Mouse (Mus musculus): ENCODE data around the gene Ncln.

Gene Ncln

DNA sequence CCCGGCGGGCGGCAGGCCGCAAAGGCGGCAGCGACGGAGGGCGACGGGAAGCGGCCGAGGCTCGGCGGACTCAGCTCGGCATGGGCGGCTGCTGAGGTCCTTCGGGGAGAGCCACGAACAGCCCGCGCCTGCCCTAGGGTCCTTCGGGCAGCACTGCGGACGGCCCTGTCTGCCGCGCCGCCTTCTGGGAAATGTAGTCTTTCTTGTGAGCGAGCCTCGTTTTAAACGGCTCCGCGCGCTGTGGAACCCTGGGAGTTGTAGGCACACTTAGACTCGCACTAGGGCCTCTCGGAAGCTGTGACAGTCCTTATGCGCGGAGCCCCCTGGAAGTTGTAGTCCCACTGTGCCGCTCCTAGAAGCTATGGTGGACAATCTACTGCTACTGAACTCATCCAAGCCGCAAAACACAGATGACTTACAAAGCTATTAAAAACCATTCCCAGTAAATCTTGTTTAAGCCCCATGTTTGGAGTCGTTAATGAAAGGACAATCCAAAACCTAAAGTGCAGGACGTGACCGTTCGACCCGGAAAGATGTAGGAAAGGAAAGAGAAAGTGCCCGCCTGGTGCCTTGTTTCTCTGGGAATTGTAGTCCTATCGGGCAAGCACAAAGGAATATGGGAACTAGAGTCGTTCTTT, at the start of gene Ncln:
Gene Ncln, minus strand, starts transcription at position 129 of the 638 bp plus-strand sequence.
- DNase-seq = peak; percentile 99

DNA sequence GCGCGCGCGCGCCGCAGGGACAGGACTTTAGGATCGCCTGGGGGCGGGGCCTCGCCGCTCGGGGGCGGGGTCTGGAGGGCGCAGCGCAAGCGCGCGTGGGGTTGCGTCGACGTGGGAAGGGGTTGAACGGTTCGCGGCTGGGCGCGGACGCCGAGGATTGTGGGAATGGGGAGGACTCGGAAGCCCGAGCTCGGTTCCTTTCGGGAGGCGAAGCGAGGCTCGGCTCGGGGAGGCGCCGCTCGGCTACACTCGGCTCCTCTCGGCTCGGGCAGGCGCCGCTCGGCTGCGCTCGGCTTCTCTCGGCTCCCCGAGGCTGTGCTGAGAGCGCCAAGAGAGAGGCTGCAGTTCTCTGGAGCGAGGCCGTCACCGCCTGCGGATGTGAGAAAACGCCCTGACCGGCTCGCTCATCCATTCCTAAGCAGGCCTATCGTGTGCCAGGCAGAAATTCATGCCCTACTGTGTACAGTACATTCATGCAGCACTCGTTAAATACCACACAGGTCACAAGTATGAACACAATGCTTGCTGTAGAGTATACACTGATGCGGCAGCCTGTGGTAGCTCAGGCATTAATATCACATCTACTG, 49.1 kb upstream of the Ncln start, which contains the start of gene Gna11:
Gene Gna11, minus strand, starts transcription at position 30 of the 587 bp plus-strand sequence.
- peak; percentile 99 for DNase-seq

DNA sequence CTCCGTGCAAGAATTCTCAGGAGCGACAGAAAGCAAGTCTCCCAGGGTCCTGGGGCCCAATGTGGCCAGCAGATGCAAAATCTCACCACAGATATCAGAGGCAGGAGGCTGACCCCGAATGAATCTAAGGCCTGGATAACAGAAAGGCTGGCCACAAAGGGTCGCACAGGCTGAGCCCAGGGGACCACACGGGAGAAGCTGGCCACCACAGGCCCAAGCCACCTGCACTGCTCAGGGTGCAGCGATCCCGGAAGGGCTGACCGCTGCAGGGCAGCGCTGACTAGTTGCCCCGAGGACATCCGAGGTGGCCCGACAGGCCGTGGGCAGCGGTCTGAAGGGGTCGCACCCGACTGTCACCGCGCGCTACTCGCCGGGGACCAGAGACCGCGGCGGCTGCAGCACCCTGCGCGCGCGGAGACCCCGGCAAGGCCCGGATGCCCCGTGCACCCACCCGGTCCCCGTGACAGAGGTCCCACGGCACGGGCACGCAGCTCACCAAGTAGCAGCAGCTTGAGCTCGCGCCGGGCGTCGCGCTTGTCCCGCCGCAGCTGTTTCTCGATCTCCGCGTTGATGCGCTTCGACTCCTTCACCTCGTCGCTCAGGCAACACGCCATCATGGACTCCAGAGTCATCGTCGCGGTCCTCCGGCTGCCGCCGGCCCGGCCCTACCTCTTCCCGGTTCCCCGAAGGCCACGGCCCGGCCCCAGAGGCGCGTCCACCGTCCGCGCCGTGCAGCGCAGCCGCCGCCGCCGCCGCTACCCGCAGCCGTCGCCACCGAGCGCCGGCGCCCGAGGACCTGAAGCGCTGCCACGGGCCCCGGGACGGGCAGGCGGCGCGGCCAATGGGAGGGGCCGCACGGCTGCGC, 48.3 kb upstream of the Ncln start:
- no peak for DNase-seq

DNA sequence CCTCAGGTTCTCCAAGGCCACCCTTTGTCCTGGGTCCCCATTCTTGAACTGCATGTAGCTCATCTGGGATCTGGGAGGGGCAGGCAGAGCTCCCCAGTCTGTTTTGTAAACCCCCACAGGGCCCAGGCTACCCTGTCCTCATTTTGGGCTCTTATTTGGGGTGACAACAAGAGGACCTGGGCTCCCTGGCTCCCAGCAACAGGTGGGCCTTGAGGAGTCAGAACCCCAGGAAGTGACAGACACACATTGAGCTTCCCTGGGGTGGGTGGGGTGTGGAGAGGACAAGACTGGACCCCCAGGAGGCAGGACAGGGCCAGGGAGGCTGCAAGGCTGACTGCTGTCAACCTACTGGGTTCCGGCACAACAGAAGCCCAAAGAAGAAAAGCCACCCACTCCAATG, 47.4 kb upstream of the Ncln start:
- DNase-seq = no peak

DNA sequence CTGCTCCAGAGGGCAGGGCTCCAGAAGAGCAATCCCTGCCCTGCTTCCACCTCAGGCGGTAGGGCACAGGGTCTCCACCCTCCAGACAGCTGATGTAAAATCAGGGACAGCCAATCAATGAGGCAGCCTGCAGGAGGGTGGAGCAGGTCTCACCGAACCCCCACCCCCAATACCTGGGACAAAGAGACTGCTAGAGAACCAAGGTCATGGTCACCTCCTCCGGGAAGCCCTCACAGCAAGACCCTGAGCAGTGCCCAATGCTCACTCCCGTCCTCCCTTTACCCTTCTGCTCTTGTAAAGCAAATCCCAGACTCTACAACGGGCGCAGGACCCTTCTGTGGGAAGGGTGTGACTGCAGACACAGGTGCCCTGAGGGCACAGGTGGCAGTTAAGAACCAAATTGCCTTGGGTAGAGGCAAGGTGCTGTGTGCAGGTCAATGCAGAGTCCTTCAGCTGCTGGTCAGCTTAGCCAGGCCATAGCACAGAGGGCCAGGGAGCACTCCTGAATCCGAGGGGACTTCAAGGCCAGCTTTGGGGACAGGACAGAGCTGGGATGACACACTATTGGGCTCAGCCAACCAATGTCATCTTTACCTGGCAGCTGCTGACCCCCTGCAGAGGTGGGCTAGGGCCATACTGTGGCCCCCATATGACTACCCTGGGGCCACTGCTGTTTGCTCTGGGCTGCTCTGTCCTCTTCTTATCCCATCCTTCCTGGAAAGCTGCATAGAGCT, 46.7 kb upstream of the Ncln start:
- DNase-seq = no peak

GRCm38 (mm10) chr10:81541803-81542202, 45.6 kb upstream of the Ncln start:
- DNase-seq = no peak

DNA sequence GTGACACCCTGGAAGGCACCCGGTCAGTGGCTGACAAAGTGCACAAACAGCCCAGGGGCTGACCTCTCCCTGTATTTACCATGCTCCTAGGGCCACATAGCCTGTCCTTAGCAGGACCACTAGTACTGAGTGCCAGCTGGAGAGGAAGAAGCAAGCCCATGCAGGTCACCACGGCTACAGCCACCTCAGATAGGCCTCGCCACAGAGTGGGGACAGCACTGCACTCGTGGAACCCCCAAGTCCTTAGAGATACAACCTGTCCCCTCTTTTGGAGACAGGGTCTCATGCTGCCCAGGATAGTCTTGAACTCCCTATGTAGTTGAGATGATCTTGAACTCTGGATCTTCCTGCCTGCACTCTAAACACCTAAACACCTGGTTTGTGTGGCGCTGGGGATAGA, 45.2 kb upstream of the Ncln start:
- no peak for DNase-seq

- DNase-seq = no peak
These were observed 42.3 kb upstream of the Ncln start for GRCm38 (mm10) chr10:81538321-81539048.

- DNase-seq = no peak
These were observed 41.2 kb upstream of the Ncln start for GRCm38 (mm10) chr10:81537429-81537828.

DNA sequence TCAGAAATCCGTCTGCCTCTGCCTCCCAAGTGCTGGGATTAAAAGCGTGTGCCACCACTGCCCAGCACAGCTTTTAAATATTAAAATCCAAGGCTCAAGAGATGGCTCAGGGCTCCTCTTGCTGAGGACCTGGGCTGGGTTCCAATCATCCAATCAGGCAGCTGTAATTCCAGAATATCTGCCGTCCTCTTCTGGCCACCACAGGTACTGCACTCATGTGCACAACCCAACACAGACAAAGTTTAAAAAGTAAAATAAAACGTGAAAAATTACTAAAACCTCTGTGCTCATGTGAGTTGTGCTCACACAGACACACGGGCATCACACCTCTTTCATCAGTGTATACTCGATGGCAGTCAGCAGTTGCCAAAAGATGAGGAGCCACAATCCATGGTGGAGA, 40.5 kb upstream of the Ncln start:
- no peak for DNase-seq

- DNase-seq = no peak
These were observed 38.6 kb upstream of the Ncln start for GRCm38 (mm10) chr10:81534826-81535225.

GRCm38 (mm10) chr10:81526779-81527178, 30.6 kb upstream of the Ncln start:
- DNase-seq = peak; percentile 69

- no peak for DNase-seq
These were observed 29.0 kb upstream of the Ncln start for GRCm38 (mm10) chr10:81525017-81525694.

GRCm38 (mm10) chr10:81524051-81524605, 27.9 kb upstream of the Ncln start, which contains the start of gene Gna15:
TSS of gene Gna15 (minus strand) at chr10:81524225.
- DNase-seq = no peak

- DNase-seq = no peak
These were observed 27.4 kb upstream of the Ncln start for GRCm38 (mm10) chr10:81523570-81523969.

- DNase-seq = no peak
These were observed 26.9 kb upstream of the Ncln start for GRCm38 (mm10) chr10:81523142-81523541.

DNA sequence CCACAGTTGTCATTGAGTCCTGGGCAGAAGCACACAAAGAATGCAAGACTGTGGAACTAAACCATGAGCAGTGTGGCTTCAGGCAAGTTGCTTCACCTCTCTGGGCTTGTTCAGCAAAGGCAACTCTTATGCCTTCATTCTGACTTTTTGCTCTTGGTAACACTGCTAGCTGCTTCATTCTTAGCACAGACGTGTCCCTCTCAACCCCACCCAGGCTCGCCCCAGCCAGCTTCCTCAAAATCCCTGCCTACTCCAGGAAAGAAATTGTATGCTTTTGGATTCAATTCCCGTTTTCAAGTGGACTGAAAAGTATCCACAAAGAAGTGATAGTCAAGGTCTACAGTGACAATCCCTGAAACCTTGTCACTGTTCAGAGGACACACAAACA, 23.8 kb upstream of the Ncln start:
- no peak for DNase-seq

GRCm38 (mm10) chr10:81519227-81519977, 23.2 kb upstream of the Ncln start:
- no peak for DNase-seq

DNA sequence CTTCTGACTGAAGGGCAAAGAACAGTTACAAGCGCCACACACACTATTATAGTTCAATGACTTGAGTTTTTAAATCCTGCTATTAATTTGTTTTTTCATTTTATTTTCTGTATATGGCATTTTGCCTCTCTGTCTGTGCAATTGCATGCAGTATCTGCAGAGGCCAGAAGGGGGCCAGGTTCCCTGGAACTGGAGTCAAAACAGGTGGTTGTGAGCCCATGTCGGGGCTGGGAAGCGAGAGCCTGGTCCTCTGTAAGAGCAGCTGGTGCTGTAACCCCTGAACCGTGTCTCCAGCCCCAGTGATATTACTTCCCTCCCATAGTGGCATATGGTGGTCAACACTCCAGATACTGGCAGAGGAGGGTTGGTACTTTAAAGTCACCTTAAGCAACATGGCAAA, 22.4 kb upstream of the Ncln start:
- DNase-seq = peak; percentile 76

GRCm38 (mm10) chr10:81517227-81517626, 21.0 kb upstream of the Ncln start:
- DNase-seq = no peak

GRCm38 (mm10) chr10:81513798-81514197, 17.6 kb upstream of the Ncln start:
- no peak for DNase-seq
